Mouse (Mus musculus) regulatory T cell (primary cell): ENCODE measurements around the gene Surf4.

Experiments used
- in situ Hi-C: fragments of 300-600 bp; cut with MboI, MseI; formaldehyde crosslinking; loops from one replicate; pipeline ENCODE4 v1.15.1; 2025; ENCODE audit warnings: high pct_unique_total_duplicates

The Surf4 gene

GRCm38 (mm10) chr2:26930390-26930789 is 3.3 kb downstream of the Surf4 start:
- in situ Hi-C loops = no loop called here

DNA sequence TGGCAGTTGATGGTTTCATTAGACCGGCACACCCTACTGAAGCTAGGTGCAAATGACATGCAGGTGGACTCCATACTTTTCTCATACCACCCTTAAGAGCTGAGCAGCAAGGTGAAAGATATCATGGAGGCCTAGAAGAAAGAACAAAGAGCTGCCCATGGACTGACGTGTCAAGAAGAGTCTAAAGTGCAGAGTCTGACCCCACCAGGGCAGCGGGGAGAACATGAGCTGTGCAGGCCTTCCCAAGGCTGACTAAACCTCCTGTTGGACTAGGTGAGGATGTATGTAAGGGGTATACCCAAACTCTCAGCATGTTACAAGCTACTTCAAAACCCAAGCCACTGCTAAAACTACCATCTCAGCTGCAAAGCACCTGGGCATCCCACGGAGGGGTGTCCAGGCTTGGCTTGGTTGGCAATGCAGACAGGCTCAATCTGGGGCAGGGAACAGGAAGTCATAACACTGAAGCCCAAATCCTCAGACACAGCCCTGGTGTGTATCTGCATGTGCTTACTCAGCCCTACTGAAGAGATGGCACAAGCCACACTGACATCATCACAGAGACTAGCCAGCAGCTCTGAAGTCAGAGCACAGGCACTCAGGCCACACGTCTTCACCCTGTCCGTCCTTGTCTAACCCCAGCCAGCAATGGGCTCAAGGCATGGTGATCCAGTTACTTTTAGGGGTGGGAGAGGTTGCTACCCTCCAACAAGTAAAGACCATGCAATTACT is 5.8 kb downstream of the Surf4 start:
- in situ Hi-C loops = no loop called here

DNA sequence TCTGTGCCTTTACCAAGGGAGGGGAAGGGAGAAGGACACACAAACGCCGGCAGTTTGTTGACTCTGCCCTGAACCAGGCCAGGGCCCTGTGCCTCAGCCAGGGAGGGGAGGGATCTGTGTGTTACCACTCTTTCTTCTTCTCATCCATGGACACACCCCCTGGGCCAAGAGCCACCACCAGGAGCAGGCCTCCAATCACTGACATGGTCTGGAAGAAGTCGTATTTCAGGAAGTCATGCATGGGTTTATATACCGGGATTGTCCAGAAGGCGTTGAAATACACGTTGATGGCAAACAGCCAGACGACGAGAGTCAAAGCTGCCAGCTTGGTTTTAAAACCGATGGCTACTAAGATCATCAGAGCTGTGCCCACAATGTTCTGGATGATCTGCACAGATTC is 11.9 kb downstream of the Surf4 start:
- in situ Hi-C loops = loop anchor here (25.0 kb wide), 1 partner anchor 1959 kb away; the partner anchor contains the start of gene Dph7

DNA sequence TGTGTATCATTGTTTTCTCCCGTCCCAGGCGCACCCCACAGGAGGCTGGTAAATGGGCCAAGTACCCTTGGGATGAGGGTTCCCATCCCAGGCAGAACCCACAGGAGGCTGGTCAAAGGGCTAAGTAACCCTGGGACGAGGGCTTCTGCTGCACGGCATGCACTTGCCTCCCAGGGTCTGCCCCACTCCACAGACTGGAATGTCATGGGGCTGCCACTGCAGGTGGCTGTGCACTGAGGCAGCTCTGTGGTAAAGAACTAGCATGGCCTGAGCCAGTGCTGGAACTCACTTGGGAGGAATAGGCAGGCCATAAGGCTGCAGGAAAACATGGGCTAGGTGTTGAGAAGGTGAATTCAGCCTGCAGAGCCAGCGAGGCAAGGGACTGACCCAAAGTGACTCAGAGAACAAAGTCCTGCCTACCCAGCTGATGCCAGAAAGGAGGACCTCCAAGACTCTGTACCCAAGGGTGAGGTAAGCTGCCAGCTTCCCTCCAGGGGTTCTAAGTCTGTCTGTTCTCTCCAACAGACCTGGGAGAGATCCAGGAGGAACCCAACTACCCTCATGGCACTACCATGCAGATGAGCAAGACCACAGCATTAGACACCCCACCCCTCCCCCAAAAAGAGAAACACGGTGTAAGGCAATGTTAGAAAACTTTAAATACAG is 13.4 kb downstream of the Surf4 start:
- in situ Hi-C loops = loop anchor here (25.0 kb wide), 1 partner anchor 1958 kb away; the partner anchor contains the start of gene Dph7

DNA sequence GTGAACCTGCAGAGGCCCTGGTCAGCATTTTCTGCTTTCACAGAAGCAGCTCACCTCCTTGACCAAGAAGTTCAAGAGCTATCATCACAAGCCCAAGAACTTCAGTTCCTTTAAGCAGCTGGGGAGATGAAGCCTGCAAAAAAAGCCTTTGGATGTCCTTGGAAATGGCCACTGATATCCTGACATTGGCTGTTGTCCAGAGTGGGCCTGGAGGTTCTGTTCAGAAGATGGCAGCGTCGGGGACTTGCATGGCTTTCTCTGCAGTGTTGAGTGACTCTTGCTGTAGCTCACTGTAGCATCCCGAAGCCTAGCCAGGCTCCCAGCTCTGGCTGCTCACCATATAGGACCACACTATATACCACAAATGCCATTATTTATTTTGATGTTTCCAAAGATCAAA is 14.0 kb downstream of the Surf4 start:
- in situ Hi-C loops = loop anchor here (25.0 kb wide), 1 partner anchor 1957 kb away; the partner anchor contains the start of gene Dph7

GRCm38 (mm10) chr2:26916738-26917137 is 17.0 kb downstream of the Surf4 start:
- in situ Hi-C loops = loop anchor here (25.0 kb wide), 1 partner anchor 1954 kb away; the partner anchor contains the start of gene Dph7

- in situ Hi-C loops = loop anchor here (25.0 kb wide), 1 partner anchor 1954 kb away; the partner anchor contains the start of gene Dph7
Observed at GRCm38 (mm10) chr2:26915927-26916728, 17.6 kb downstream of the Surf4 start, which contains the start of the genes Surf2 and Surf1. Surf2 (plus strand) TSS chr2:26916367. Surf1 (minus strand) TSS chr2:26916530.

GRCm38 (mm10) chr2:26914148-26914941 is 19.4 kb downstream of the Surf4 start:
- in situ Hi-C loops = loop anchor here (25.0 kb wide), 1 partner anchor 1952 kb away; the partner anchor contains the start of gene Dph7

DNA sequence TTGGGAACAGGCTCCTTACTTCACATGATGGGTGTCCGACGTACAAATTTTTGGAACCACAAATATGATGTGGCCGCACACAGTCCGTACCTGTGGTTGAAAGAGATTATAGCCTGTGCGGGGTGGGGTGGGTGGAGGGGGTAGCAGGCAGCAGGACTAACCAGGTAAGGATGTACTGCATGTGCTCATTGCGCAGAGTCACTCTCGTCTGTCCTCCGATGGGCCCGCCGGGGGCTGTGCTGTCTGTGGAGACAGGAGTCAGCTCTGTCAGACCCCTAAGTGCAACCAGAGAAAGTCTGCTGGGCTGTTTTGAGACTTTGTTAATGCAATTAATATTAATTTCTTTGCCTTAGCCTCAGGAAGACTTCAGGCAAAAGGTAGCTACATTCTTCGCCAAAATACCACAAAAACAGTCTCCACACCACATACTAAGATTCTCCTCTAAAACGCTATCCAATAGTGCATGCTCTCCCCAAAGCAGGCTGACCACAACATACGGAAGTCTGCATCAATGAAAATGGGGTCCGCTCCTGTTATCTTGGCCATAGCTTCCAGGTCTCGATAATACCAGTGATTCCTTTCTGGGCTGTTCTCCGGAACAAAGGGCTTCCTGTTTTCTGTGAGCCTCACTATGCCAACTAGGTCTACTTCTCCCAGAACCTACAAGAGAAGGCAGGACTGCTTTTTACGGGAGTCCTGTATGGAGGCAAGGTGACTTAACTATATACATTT is 20.1 kb downstream of the Surf4 start:
- in situ Hi-C loops = loop anchor here (25.0 kb wide), 1 partner anchor 1951 kb away; the partner anchor contains the start of gene Dph7

- in situ Hi-C loops = loop anchor here (25.0 kb wide), 1 partner anchor 1950 kb away; the partner anchor contains the start of gene Dph7
Observed at GRCm38 (mm10) chr2:26912253-26912770, 21.4 kb downstream of the Surf4 start.

DNA sequence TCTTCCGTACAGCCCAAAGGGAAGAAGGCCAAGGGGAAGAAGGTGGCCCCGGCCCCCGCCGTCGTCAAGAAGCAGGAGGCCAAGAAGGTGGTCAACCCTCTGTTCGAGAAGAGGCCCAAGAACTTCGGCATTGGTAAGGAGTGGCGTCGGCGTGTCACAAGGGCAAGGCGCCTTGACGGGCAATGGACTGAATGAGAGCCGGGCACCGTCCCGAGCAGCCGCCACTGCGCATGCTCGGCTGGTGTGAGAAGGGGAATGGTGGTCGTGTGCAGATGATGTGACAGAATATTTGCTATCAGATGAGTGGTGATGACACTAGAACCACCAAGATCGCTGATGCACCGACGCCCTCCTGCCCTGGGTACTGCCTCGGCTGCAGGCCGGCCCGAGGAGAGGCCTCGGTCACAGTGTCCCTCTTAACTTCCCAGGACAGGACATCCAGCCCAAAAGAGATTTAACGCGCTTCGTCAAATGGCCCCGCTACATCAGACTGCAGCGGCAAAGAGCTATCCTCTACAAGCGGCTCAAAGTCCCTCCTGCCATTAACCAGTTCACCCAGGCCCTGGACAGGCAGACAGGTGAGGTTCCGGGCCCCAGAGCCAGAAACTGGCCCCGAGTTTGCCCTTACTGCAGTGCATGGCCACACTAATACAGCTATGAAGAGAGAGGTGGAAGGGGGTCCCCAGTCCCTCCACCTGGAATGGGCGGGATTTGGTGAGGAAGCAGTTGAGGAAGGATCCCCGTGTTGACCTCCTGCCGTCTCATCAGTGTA is 22.5 kb downstream of the Surf4 start:
- in situ Hi-C loops = loop anchor here (25.0 kb wide), 1 partner anchor 1949 kb away; the partner anchor contains the start of gene Dph7

GRCm38 (mm10) chr2:26910124-26910993 is 23.4 kb downstream of the Surf4 start, which contains the start of the genes Med22 and Rpl7a:
Med22 (minus strand) TSS chr2:26910677.
Rpl7a (plus strand) TSS chr2:26910764.
- in situ Hi-C loops = loop anchor here (25.0 kb wide), 1 partner anchor 1948 kb away; the partner anchor contains the start of gene Dph7

- in situ Hi-C loops = loop anchor here (5.0 to 25.0 kb wide), 4 partner anchors 425 to 1947 kb away; partner anchors contain the start of genes Dph7, Rnf224, Sec16a and Slc34a3
Observed at GRCm38 (mm10) chr2:26909387-26909784, 24.3 kb downstream of the Surf4 start.

DNA sequence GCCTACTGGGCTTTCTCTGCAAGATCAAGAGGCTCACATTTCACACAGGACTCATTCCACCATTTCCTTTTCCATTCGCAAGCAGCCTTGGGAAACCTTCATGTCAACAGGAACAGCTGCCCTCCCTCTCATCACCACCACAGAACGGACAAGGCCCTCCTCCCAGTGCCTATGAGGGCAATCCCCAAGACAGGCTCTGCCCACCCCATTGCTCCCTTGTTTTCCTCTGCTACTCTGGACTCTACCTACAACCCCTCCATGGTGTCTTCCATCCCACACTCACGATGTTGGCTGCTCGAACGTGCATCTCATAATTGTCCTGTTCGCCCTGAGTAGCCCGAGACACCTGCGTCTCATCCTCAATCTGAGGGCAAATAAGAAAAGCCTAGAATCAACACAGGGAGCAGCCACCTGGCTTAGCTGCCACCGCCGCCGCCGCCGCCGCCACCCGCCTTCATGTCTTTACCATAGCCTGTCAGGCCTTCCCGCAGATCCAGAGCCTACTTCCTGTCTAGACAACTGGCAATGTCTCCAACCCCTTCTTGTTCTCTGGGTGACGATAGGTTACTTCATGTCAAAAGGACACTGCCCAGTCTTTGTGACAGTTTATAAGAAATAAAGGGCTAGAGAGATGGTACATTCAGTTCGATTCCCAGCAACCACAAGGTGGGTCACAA is 24.9 kb downstream of the Surf4 start:
- in situ Hi-C loops = loop anchor here (5.0 to 25.0 kb wide), 4 partner anchors 424 to 1947 kb away; partner anchors contain the start of genes Dph7, Rnf224, Sec16a and Slc34a3

DNA sequence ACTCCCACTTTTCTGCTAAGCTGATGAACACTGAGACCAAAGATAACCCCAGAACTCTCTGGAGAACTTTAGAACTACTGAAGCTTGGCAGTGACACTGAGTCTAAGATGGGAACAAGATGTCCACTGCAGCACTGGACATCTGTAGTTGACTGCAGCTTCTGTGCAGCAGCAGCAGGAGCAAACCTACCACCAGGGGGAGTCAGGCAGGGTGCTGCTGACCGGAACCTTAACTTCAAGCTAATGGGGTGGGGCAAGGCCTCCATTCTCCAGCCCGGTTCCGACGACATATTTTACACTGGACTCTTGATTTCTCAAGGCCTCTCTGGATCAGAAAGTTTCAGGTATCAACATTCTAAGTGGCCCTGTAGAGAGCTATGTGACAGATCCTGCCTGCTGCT is 26.6 kb downstream of the Surf4 start:
- in situ Hi-C loops = loop anchor here (5.0 to 25.0 kb wide), 4 partner anchors 422 to 1945 kb away; partner anchors contain the start of genes Dph7, Rnf224, Sec16a and Slc34a3

GRCm38 (mm10) chr2:26906431-26906830 is 27.3 kb downstream of the Surf4 start:
- in situ Hi-C loops = loop anchor here (5.0 to 25.0 kb wide), 4 partner anchors 422 to 1944 kb away; partner anchors contain the start of genes Dph7, Rnf224, Sec16a and Slc34a3
